ENCODE assay signal across 17 mouse cellular contexts in genomic region chr19:58886467-58886866, GRCm38 (mm10). TPM values are rescaled to one million over a fixed set of nuclear protein-coding genes. Genes with fewer than 3 reads are reported as not detected.
DNase-seq lines count a peak whose midpoint lies in the region; ATAC-seq and TF ChIP-seq lines count a peak whose summit lies in the region.
"Had no signal": no experiment of that assay in that cellular context is flagged by ENCODE, and none has a peak within 500 bp of the region (broad histone marks: within the 10 kb centered on the region; RNA-seq: fewer than 3 reads in every experiment).

No protein-coding gene starts in this region.

- TF ChIP-seq CTCF in kidney, postnatal 0 days (IDR thresholded peaks at IDR 0.05; ENCODE audit: low read depth) = 0 out of 2 replicates have a peak, but pooled peaks have one; percentile 20
- TF ChIP-seq CTCF in testis, adult 2 months (IDR thresholded peaks at IDR 0.05; ENCODE audit: control insufficient read depth, insufficient read depth, insufficient replicate concordance, low read depth, low read length) = peak; percentile 66; the same call in 1 of the 2 replicates

- no peaks in the 10 kb centered on the region for H3K27me3 ChIP-seq in kidney, postnatal 0 days (ENCODE audit: insufficient read depth, low read length)
- H3K27me3 ChIP-seq in testis, adult 2 months (ENCODE audit: control insufficient read depth, insufficient read depth, low read length) = no peaks in the 10 kb centered on the region
- 0 out of 2 replicates have a peak, but pooled peaks cover 2% of the 10 kb centered on the region for H3K27me3 ChIP-seq in forebrain, embryonic 13.5 days
- H3K27me3 ChIP-seq: embryonic facial prominence, embryonic 15.5 days; forebrain, embryonic 15.5 days; heart, embryonic 13.5 days; kidney, embryonic 15.5 days; midbrain, embryonic 13.5 days; neural tube, embryonic 12.5 days had no signal

- ATAC-seq in kidney, postnatal 0 days (replicated peaks; ENCODE audit: low FRiP score, low read depth) = no peak
- ATAC-seq in forebrain, embryonic 13.5 days = no peak
- ATAC-seq: forebrain, embryonic 15.5 days; midbrain, embryonic 13.5 days had no signal

- no peaks in the 10 kb centered on the region for H3K9me3 ChIP-seq in kidney, postnatal 0 days (replicated peaks; ENCODE audit: low read length)
- no peaks in the 10 kb centered on the region for H3K9me3 ChIP-seq in forebrain, embryonic 13.5 days (replicated peaks)
- H3K9me3 ChIP-seq: embryonic facial prominence, embryonic 15.5 days; forebrain, embryonic 15.5 days; heart, embryonic 13.5 days; kidney, embryonic 15.5 days; limb, embryonic 10.5 days; midbrain, embryonic 13.5 days; neural tube, embryonic 12.5 days had no signal

- no peak overlapping the region for H3K4me2 ChIP-seq in kidney, postnatal 0 days (ENCODE audit: low read length)
- H3K4me2 ChIP-seq in forebrain, embryonic 13.5 days = no peak overlapping the region
- H3K4me2 ChIP-seq: embryonic facial prominence, embryonic 15.5 days; forebrain, embryonic 15.5 days; heart, embryonic 13.5 days; hindbrain, embryonic 14.5 days; kidney, embryonic 15.5 days; midbrain, embryonic 13.5 days; neural tube, embryonic 12.5 days had no signal

- DNase-seq in kidney, postnatal 0 days (ENCODE audit: low spot score) = no peak
- no peak for DNase-seq in kidney, adult 18-20 months
- DNase-seq in testis, postnatal 10 days (ENCODE audit: low spot score) = no peak
- peak; percentile 56 for DNase-seq in ZHBTc4 (ENCODE audit: low read depth, low spot score)
- no peak for DNase-seq in cerebellum, adult 9-11 months
- DNase-seq: gastrocnemius, postnatal 25 days; lung, postnatal 10 days had no signal

- no peak overlapping the region for H3K9ac ChIP-seq in kidney, postnatal 0 days (ENCODE audit: low read depth, low read length)
- H3K9ac ChIP-seq in forebrain, embryonic 13.5 days = no peak overlapping the region
- H3K9ac ChIP-seq: embryonic facial prominence, embryonic 15.5 days; forebrain, embryonic 15.5 days; heart, embryonic 13.5 days; hindbrain, embryonic 14.5 days; kidney, embryonic 15.5 days; midbrain, embryonic 13.5 days; neural tube, embryonic 12.5 days had no signal

- no peaks in the 10 kb centered on the region for H3K36me3 ChIP-seq in kidney, postnatal 0 days (ENCODE audit: insufficient read depth, low read length)
- no peaks in the 10 kb centered on the region for H3K36me3 ChIP-seq in testis, adult 2 months (ENCODE audit: control insufficient read depth, insufficient read depth, low read length)
- no peaks in the 10 kb centered on the region for H3K36me3 ChIP-seq in forebrain, embryonic 13.5 days (ENCODE audit: poor library complexity, severe bottlenecking)
- H3K36me3 ChIP-seq: embryonic facial prominence, embryonic 15.5 days; forebrain, embryonic 15.5 days; heart, embryonic 13.5 days; kidney, embryonic 15.5 days; limb, embryonic 10.5 days; midbrain, embryonic 13.5 days; neural tube, embryonic 12.5 days had no signal

- 72% methylated on average over 7 of the region's 7 CpGs for WGBS in kidney, postnatal 0 days
- WGBS in forebrain, embryonic 13.5 days = 70% methylated on average over 7 of the region's 7 CpGs

- H3K4me1 ChIP-seq in kidney, postnatal 0 days (replicated peaks; ENCODE audit: insufficient read depth, low read length) = no peaks in the 10 kb centered on the region
- peaks cover 5% of the 10 kb centered on the region for H3K4me1 ChIP-seq in testis, adult 2 months (ENCODE audit: control insufficient read depth, insufficient read depth, low read length)
- no peaks in the 10 kb centered on the region; the same call in 1 of the 2 replicates for H3K4me1 ChIP-seq in forebrain, embryonic 13.5 days
- H3K4me1 ChIP-seq: embryonic facial prominence, embryonic 15.5 days; forebrain, embryonic 15.5 days had no signal

- no peak for TF ChIP-seq POLR2A in testis, adult 2 months (IDR thresholded peaks at IDR 0.05; ENCODE audit: control insufficient read depth, low read depth, low read length)

- no peak overlapping the region for H3K4me3 ChIP-seq in kidney, postnatal 0 days (replicated peaks; ENCODE audit: low read depth, low read length)
- peak overlapping the region; percentile 58 for H3K4me3 ChIP-seq in testis, adult 2 months (ENCODE audit: control insufficient read depth, low read depth, low read length)
- H3K4me3 ChIP-seq in forebrain, embryonic 13.5 days = no peak overlapping the region
- H3K4me3 ChIP-seq: embryonic facial prominence, embryonic 15.5 days; forebrain, embryonic 15.5 days; heart, embryonic 13.5 days; kidney, embryonic 15.5 days; limb, embryonic 10.5 days; midbrain, embryonic 13.5 days; neural tube, embryonic 12.5 days had no signal

- no peak overlapping the region for H3K27ac ChIP-seq in kidney, postnatal 0 days
- no peak overlapping the region for H3K27ac ChIP-seq in testis, adult 2 months (ENCODE audit: control insufficient read depth, insufficient read depth, low read depth, low read length)
- H3K27ac ChIP-seq in forebrain, embryonic 13.5 days = no peak overlapping the region
- H3K27ac ChIP-seq: embryonic facial prominence, embryonic 15.5 days; forebrain, embryonic 15.5 days; heart, embryonic 13.5 days; hindbrain, embryonic 14.5 days; kidney, embryonic 15.5 days; limb, embryonic 10.5 days; midbrain, embryonic 13.5 days; neural tube, embryonic 12.5 days had no signal

RNA-seq across cellular contexts. Expression of gene Eno4, which starts 56.8 kb away (rescaled TPM):
- 0.37 and 0.51 TPM in 2 replicates for polyA plus RNA-seq in kidney, postnatal 0 days (2015; fragmentation: Nextera tagmentation; extraction: Ambion mirVana)
- 33.5 and 33.7 TPM in 2 replicates for polyA plus RNA-seq in testis, adult 2 months (2012; rRNA removed)
- polyA plus RNA-seq in forebrain, embryonic 13.5 days (2015; fragmentation: Nextera tagmentation; extraction: Ambion mirVana) = 1.5 and 1.7 TPM in 2 replicates

RNA-seq across cellular contexts. Expression of gene Hspa12a, which starts 57.0 kb away (rescaled TPM):
- 13.4 and 14.5 TPM in 2 replicates for polyA plus RNA-seq in kidney, postnatal 0 days (2015; fragmentation: Nextera tagmentation; extraction: Ambion mirVana)
- 51.0 and 52.5 TPM in 2 replicates for polyA plus RNA-seq in testis, adult 2 months (2012; rRNA removed)
- 18.7 and 19.0 TPM in 2 replicates for polyA plus RNA-seq in forebrain, embryonic 13.5 days (2015; fragmentation: Nextera tagmentation; extraction: Ambion mirVana)

Comparison
In these comparisons a context has a peak if more than half of its experiments do, and no peak if none do; other contexts are left out.
1. RNA of gene Eno4, which starts 56.8 kb away (polyA plus RNA-seq): 33.5 to 33.7 TPM in testis, adult 2 months; 1.5 to 1.7 TPM in forebrain, embryonic 13.5 days and 0.37 to 0.51 TPM in kidney, postnatal 0 days; every median in the first group is over 10 times any median in the second.